Mouse (Mus musculus) myocyte (in vitro differentiated cells): ENCODE measurements around the gene Socs5.

Source experiments
- CEBPB ChIP-seq: IDR thresholded peaks from 2 replicates; pipeline ENCODE4 v1.6.1; 2011; ENCODE audit warnings: mild to moderate bottlenecking, moderate library complexity; ENCODE audit not compliant: poor library complexity, insufficient read depth, severe bottlenecking
- MYOD1 ChIP-seq, 3 experiments: IDR thresholded peaks; one replicate each; pipeline ENCODE4 v1.6.1; 2011; ENCODE audit warnings: control low read depth in 2 of 3, low read depth in 2 of 3, mild to moderate bottlenecking in 2 of 3, moderate library complexity in 1 of 3; ENCODE audit not compliant: insufficient read length in 2 of 3, control insufficient read depth in 1 of 3
- MYOG ChIP-seq, 3 experiments: IDR thresholded peaks; one replicate each; pipeline ENCODE4 v1.6.1; 2011; ENCODE audit warnings: control low read depth in 2 of 3, low read depth in 2 of 3, mild to moderate bottlenecking in 2 of 3; ENCODE audit not compliant: insufficient read length in 2 of 3, control insufficient read depth in 1 of 3, insufficient read depth in 1 of 3
- POLR2A ChIP-seq: IDR thresholded peaks from one replicate; pipeline ENCODE4 v1.6.1; 2011; ENCODE audit warnings: low read depth, mild to moderate bottlenecking, control low read depth, moderate library complexity; ENCODE audit not compliant: insufficient read length
- POLR2AphosphoS2 ChIP-seq: IDR thresholded peaks from one replicate; pipeline ENCODE4 v1.6.1; 2011; ENCODE audit warnings: low read depth, control low read depth; ENCODE audit not compliant: insufficient read length
- USF1 ChIP-seq: IDR thresholded peaks from one replicate; pipeline ENCODE4 v1.6.1; 2011; ENCODE audit warnings: low read depth, mild to moderate bottlenecking, control low read depth, moderate library complexity

- TF ChIP-seq POLR2A = no peak
- no peak for TF ChIP-seq POLR2AphosphoS2
- TF ChIP-seq CEBPB = no peak
- TF ChIP-seq USF1 = no peak
- TF ChIP-seq MYOG (IDR thresholded peaks at IDR 0.05; ENCODE audit: control insufficient read depth in 1 of 3, insufficient read depth in 1 of 3, insufficient read length in 2 of 3, low read depth in 2 of 3) = no peak
- TF ChIP-seq MYOD1 (IDR thresholded peaks at IDR 0.05; ENCODE audit: control insufficient read depth in 1 of 3, insufficient read length in 2 of 3, low read depth in 2 of 3) = no peak
Measured at GRCm38 (mm10) chr17:87068997-87069396, 38.5 kb upstream of the Socs5 start.
